Mouse (Mus musculus) cerebellum, postnatal 10 days (tissue): Measurements from ENCODE around the gene Abce1.
A peak's percentile ranks its signal among the peaks of the same experiment; 100 is the strongest.
"Not testable (repeated sequence)": the region's sequence is repeated elsewhere in the genome, so short reads cannot be mapped to it uniquely, and the experiment has no call there.

Source experiments
- DNase-seq, 2 experiments: peaks; one replicate each; pipeline ENCODE4 v3.0.0; 2021; ENCODE audit warnings: mixed read lengths in 2 of 2

The Abce1 gene

GRCm38 (mm10) chr8:79711064-79711961 lies at the start of gene Abce1, which contains the start of gene Anapc10:
Abce1 (minus strand) TSS chr8:79711740.
Anapc10 (plus strand) TSS chr8:79711820.
- DNase-seq: peak; percentile 99 to 100

GRCm38 (mm10) chr8:79750305-79750704 lies 38.8 kb upstream of the Abce1 start:
- peak; percentile 85 to 86 for DNase-seq

- no peak for DNase-seq
Measured at GRCm38 (mm10) chr8:79748591-79748990, 37.1 kb upstream of the Abce1 start.

- DNase-seq: no peak
Measured at GRCm38 (mm10) chr8:79748171-79748570, 36.6 kb upstream of the Abce1 start.

- DNase-seq: peak; percentile 52 to 73
Measured at GRCm38 (mm10) chr8:79734304-79734703, 22.8 kb upstream of the Abce1 start.

GRCm38 (mm10) chr8:79727900-79728299 lies 16.4 kb upstream of the Abce1 start:
- DNase-seq: peak in 1 of 2 experiments; percentile 19

- no peak for DNase-seq
Measured at GRCm38 (mm10) chr8:79724589-79724988, 13.0 kb upstream of the Abce1 start.

- DNase-seq: no peak
Measured at GRCm38 (mm10) chr8:79723308-79723707, 11.8 kb upstream of the Abce1 start.

GRCm38 (mm10) chr8:79721537-79721936 lies 10.0 kb upstream of the Abce1 start:
- no peak for DNase-seq

GRCm38 (mm10) chr8:79712676-79713075 lies 1.1 kb upstream of the Abce1 start:
- DNase-seq: no peak

GRCm38 (mm10) chr8:79706687-79707086 lies 4.9 kb downstream of the Abce1 start:
- DNase-seq: no peak

GRCm38 (mm10) chr8:79692531-79692930 lies 19.0 kb downstream of the Abce1 start:
- DNase-seq: no peak

- DNase-seq: not testable (repeated sequence)
Measured at GRCm38 (mm10) chr8:79685927-79686326, 25.6 kb downstream of the Abce1 start.

- DNase-seq: peak; percentile 5 to 9
Measured at GRCm38 (mm10) chr8:79680965-79681364, 30.6 kb downstream of the Abce1 start.

- peak; percentile 39 to 40 for DNase-seq
Measured at GRCm38 (mm10) chr8:79680555-79680954, 31.0 kb downstream of the Abce1 start.

- peak; percentile 5 to 10 for DNase-seq
Measured at GRCm38 (mm10) chr8:79680083-79680482, 31.5 kb downstream of the Abce1 start.

- DNase-seq: no peak
Measured at GRCm38 (mm10) chr8:79679005-79679404, 32.5 kb downstream of the Abce1 start.

- DNase-seq: peak; percentile 8 to 16
Measured at GRCm38 (mm10) chr8:79676461-79676860, 35.1 kb downstream of the Abce1 start.

- DNase-seq: not testable (repeated sequence)
Measured at GRCm38 (mm10) chr8:79658715-79659114, 52.8 kb downstream of the Abce1 start.

GRCm38 (mm10) chr8:79653736-79654135 lies 57.8 kb downstream of the Abce1 start:
- DNase-seq: no peak

GRCm38 (mm10) chr8:79650158-79650814 lies 61.3 kb downstream of the Abce1 start:
- peak; percentile 31 to 64 for DNase-seq

- no peak for DNase-seq
Measured at GRCm38 (mm10) chr8:79649569-79649968, 62.0 kb downstream of the Abce1 start.

GRCm38 (mm10) chr8:79641119-79641518 lies 70.4 kb downstream of the Abce1 start:
- no peak for DNase-seq
